Mouse (Mus musculus): ENCODE data around the gene Dop1b. TPM values are rescaled to one million over a fixed set of nuclear protein-coding genes. Genes with fewer than 3 reads are reported as not detected.

The Dop1b gene
- total and polyA plus RNA-seq, 3 experiments, result 0.90 to 4.5 (median 3.1) TPM

- no peaks in the 10 kb centered on the region for H3K4me1 ChIP-seq (ENCODE audit: control insufficient read depth in 1 of 2, insufficient read depth in 2 of 2)
- peaks cover 22% of the 10 kb centered on the region for H3K27me3 ChIP-seq (replicated peaks)
- H3K9ac ChIP-seq (ENCODE audit: insufficient read depth, low read depth), result no peak overlapping the region
- TF ChIP-seq RAD21 (IDR thresholded peaks at IDR 0.05; ENCODE audit: low read depth, low read length), result peak; percentile 74
- no peak for TF ChIP-seq JUND (conservative IDR thresholded peaks at IDR 0.05; ENCODE audit: low read depth, low read length)
- no peak for TF ChIP-seq GABPA (IDR thresholded peaks at IDR 0.05; ENCODE audit: insufficient replicate concordance, low read depth, low read length)
- TF ChIP-seq MYC (IDR thresholded peaks at IDR 0.05; ENCODE audit: low read depth, low read length), result 0 out of 2 replicates have a peak, but pooled peaks have one; percentile 46
- peak; percentile 13; the same call in 1 of the 2 replicates for TF ChIP-seq ZC3H11A (IDR thresholded peaks at IDR 0.05; ENCODE audit: low read depth, low read length)
- no peak for TF ChIP-seq ZMIZ1 (IDR thresholded peaks at IDR 0.05; ENCODE audit: low read depth, low read length)
- no peak for TF ChIP-seq USF2 (conservative IDR thresholded peaks at IDR 0.05; ENCODE audit: low read depth, low read length)
- peak; percentile 69 to 88 for TF ChIP-seq CTCF (conservative IDR thresholded peaks at IDR 0.05 in 1 of 2, IDR thresholded peaks at IDR 0.05 in 1 of 2; ENCODE audit: low read depth in 2 of 2, low read length in 2 of 2)
- peak; percentile 74 for TF ChIP-seq SMC3 (IDR thresholded peaks at IDR 0.05; ENCODE audit: low read depth, low read length)
- TF ChIP-seq CHD2 (IDR thresholded peaks at IDR 0.05; ENCODE audit: low read length), result no peak
- no peak for TF ChIP-seq RCOR1 (conservative IDR thresholded peaks at IDR 0.05; ENCODE audit: low read depth, low read length)
- dilution Hi-C loops (cut with MboI; ENCODE audit: extremely low pct_ligation_motif_present, extremely low pct_unique_long_range_greater_than_20kb, low sequenced_read_pairs) (no loop called here), in situ Hi-C loops (cut with MboI; ENCODE audit: low pct_ligation_motif_present, low pct_unique_long_range_greater_than_20kb, low sequenced_read_pairs) (no loop called here)
- peaks cover 11% of the 10 kb centered on the region for H3K9me3 ChIP-seq (replicated peaks; ENCODE audit: low read length)
- no peaks in the 10 kb centered on the region for H3K36me3 ChIP-seq (replicated peaks in 1 of 2; ENCODE audit: control insufficient read depth in 1 of 2, insufficient read depth in 1 of 2, low read length in 1 of 2)
- H3K27ac ChIP-seq (ENCODE audit: insufficient read depth, low read depth), result no peak overlapping the region
- H3K4me2 ChIP-seq (ENCODE audit: insufficient read depth, low read depth, poor library complexity, severe bottlenecking), result no peak overlapping the region
- no peak overlapping the region for H3K4me3 ChIP-seq (replicated peaks in 1 of 3; ENCODE audit: low read depth in 2 of 3, low read length in 2 of 3, poor library complexity in 1 of 3)
- peak; percentile 37 for DNase-seq (ENCODE audit: extremely low read depth)
- no peaks in the 10 kb centered on the region for H3K79me2 ChIP-seq (replicated peaks; ENCODE audit: control insufficient read depth, extremely low read depth, insufficient read depth, poor library complexity, severe bottlenecking)
Measured at GRCm38 (mm10) chr16:93671064-93671463, 40.6 kb upstream of the Dop1b start.

- DNase-seq (ENCODE audit: extremely low read depth), result no peak
- dilution Hi-C loops (cut with MboI; ENCODE audit: extremely low pct_ligation_motif_present, extremely low pct_unique_long_range_greater_than_20kb, low sequenced_read_pairs), result no loop called here
- H3K36me3 ChIP-seq (replicated peaks in 1 of 2; ENCODE audit: control insufficient read depth in 1 of 2, insufficient read depth in 1 of 2, low read length in 1 of 2), result no peaks in the 10 kb centered on the region
- no peak overlapping the region for H3K4me2 ChIP-seq (ENCODE audit: insufficient read depth, low read depth, poor library complexity, severe bottlenecking)
- peaks cover 18% of the 10 kb centered on the region for H3K9me3 ChIP-seq (replicated peaks; ENCODE audit: low read length)
- no peak overlapping the region for H3K27ac ChIP-seq (ENCODE audit: insufficient read depth, low read depth)
- H3K9ac ChIP-seq (ENCODE audit: insufficient read depth, low read depth), result no peak overlapping the region
- peaks cover 66% of the 10 kb centered on the region for H3K27me3 ChIP-seq (replicated peaks)
- H3K4me3 ChIP-seq (replicated peaks in 1 of 3; ENCODE audit: low read depth in 2 of 3, low read length in 2 of 3, poor library complexity in 1 of 3), result no peak overlapping the region
- H3K4me1 ChIP-seq (ENCODE audit: control insufficient read depth in 1 of 2, insufficient read depth in 2 of 2), result peaks cover 0 to 4% of the 10 kb centered on the region in 2 experiments; a peak in 2 of 4 replicates
- in situ Hi-C loops (cut with MboI; ENCODE audit: low pct_ligation_motif_present, low pct_unique_long_range_greater_than_20kb, low sequenced_read_pairs), result loop anchor here (25.0 kb wide), 2 partner anchors 336 to 586 kb away; partner anchors contain the start of gene Cldn14
- TF ChIP-seq NELFE (IDR thresholded peaks at IDR 0.05; ENCODE audit: low read depth, low read length), result no peak
- TF ChIP-seq PAX5 (IDR thresholded peaks at IDR 0.05; ENCODE audit: low read length), result no peak
- no peak for TF ChIP-seq USF1 (IDR thresholded peaks at IDR 0.05; ENCODE audit: low read depth, low read length)
- TF ChIP-seq TCF12 (IDR thresholded peaks at IDR 0.05; ENCODE audit: low read depth, low read length), result no peak
- no peak for TF ChIP-seq POLR2A (IDR thresholded peaks at IDR 0.05; ENCODE audit: low read depth, low read length)
- TF ChIP-seq IRF4 (IDR thresholded peaks at IDR 0.05; ENCODE audit: low read depth, low read length), result no peak
- TF ChIP-seq ZMIZ1 (IDR thresholded peaks at IDR 0.05; ENCODE audit: low read depth, low read length), result no peak
- no peak for TF ChIP-seq KAT2A (IDR thresholded peaks at IDR 0.05; ENCODE audit: insufficient replicate concordance, low read length)
- TF ChIP-seq MEF2A (IDR thresholded peaks at IDR 0.05; ENCODE audit: borderline replicate concordance, low read depth, low read length), result no peak
- no peak for TF ChIP-seq CHD1 (IDR thresholded peaks at IDR 0.05; ENCODE audit: low read depth, low read length)
- TF ChIP-seq ELF1 (IDR thresholded peaks at IDR 0.05; ENCODE audit: low read depth, low read length), result no peak
- no peak for TF ChIP-seq SMC3 (IDR thresholded peaks at IDR 0.05; ENCODE audit: low read depth, low read length)
- no peak for TF ChIP-seq RCOR1 (conservative IDR thresholded peaks at IDR 0.05; ENCODE audit: low read depth, low read length)
- TF ChIP-seq JUND (conservative IDR thresholded peaks at IDR 0.05; ENCODE audit: low read depth, low read length), result no peak
- TF ChIP-seq UBTF (IDR thresholded peaks at IDR 0.05; ENCODE audit: low read depth, low read length), result no peak
- H3K79me2 ChIP-seq (replicated peaks; ENCODE audit: control insufficient read depth, extremely low read depth, insufficient read depth, poor library complexity, severe bottlenecking), result no peaks in the 10 kb centered on the region
Measured at GRCm38 (mm10) chr16:93676376-93676775, 35.3 kb upstream of the Dop1b start.
